In the genomic region with DNA sequence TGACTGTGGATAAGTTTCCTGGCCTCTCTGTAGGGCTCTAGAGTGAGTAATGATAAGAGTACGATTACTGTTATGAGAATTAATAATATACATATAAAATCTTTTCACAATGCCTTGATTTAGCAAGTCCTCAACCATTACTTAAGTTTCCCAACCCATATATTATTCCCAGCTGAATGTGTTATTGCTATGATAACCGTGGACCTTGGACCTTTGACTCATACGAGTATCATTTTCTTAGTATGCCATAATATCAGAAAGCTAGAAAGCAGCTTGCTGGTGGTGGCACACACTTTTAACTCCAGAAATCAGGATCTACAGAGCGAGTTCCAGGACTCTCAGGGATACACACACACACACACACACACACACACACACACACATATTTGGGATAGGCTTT, we compare ENCODE assay signal across 11 mouse cellular contexts.
"Had no signal": no experiment of that assay in that cellular context is flagged by ENCODE, and none has a peak within 500 bp of the region (broad histone marks: within the 10 kb centered on the region; RNA-seq: fewer than 3 reads in every experiment).

No protein-coding gene starts in this region.

- H3K9me3 ChIP-seq: limb, embryonic 13.5 days; midbrain, embryonic 12.5 days had no signal

- H3K4me2 ChIP-seq: limb, embryonic 13.5 days; midbrain, embryonic 12.5 days had no signal

- H3K9ac ChIP-seq: limb, embryonic 13.5 days; liver, embryonic 14.5 days; midbrain, embryonic 12.5 days had no signal

- H3K27me3 ChIP-seq: limb, embryonic 13.5 days; midbrain, embryonic 12.5 days had no signal

- H3K36me3 ChIP-seq: limb, embryonic 13.5 days; midbrain, embryonic 12.5 days had no signal

- H3K27ac ChIP-seq: kidney, postnatal 0 days; limb, embryonic 13.5 days; liver, embryonic 14.5 days; midbrain, embryonic 12.5 days had no signal

- DNase-seq: kidney, adult 2 months; left cerebral cortex, postnatal 4 days; right cerebral cortex, postnatal 25 days; thymus, adult 18-20 months; thymus, postnatal 14 days had no signal

- ATAC-seq: midbrain, embryonic 16.5 days had no signal

- H3K4me1 ChIP-seq: midbrain, embryonic 12.5 days had no signal

- H3K4me3 ChIP-seq: layer of hippocampus, adult 2 months; limb, embryonic 13.5 days; midbrain, embryonic 12.5 days had no signal
